Mouse (Mus musculus): Measurements from ENCODE around the gene Anapc15-ps. TPM values are rescaled to one million over a fixed set of nuclear protein-coding genes. Genes with fewer than 3 reads are reported as not detected.

Anapc15-ps gene
- not detected for total RNA-seq (2021)

GRCm38 (mm10) chr10:95673351-95673750 lies at the start of gene Anapc15-ps:
Gene Anapc15-ps, minus strand, starts transcription at chr10:95673451.
- intact Hi-C loops (cut with DNase I): loop anchor here (10.0 kb wide), 1 partner anchor 59 kb away; no protein-coding TSS in a partner anchor
- DNase-seq (ENCODE audit: extremely low spot score in 1 of 2, low spot score in 2 of 2): no peak

- intact Hi-C loops (cut with DNase I): no loop called here
- no peak for DNase-seq (ENCODE audit: extremely low spot score in 1 of 2, low spot score in 2 of 2)
Measured at GRCm38 (mm10) chr10:95722203-95722611, 49.0 kb upstream of the Anapc15-ps start.

- intact Hi-C loops (cut with DNase I): no loop called here
Measured at GRCm38 (mm10) chr10:95720181-95720798, 47.0 kb upstream of the Anapc15-ps start.

GRCm38 (mm10) chr10:95719472-95719871 lies 46.2 kb upstream of the Anapc15-ps start:
- intact Hi-C loops (cut with DNase I): no loop called here
- DNase-seq (ENCODE audit: extremely low spot score in 1 of 2, low spot score in 2 of 2): no peak

More at GRCm38 (mm10) chr10:95720181-95720798, 47.0 kb upstream of the Anapc15-ps start:
- no peak for DNase-seq (ENCODE audit: extremely low spot score in 1 of 2, low spot score in 2 of 2)

GRCm38 (mm10) chr10:95718760-95719159 lies 45.5 kb upstream of the Anapc15-ps start:
- no peak for DNase-seq (ENCODE audit: extremely low spot score in 1 of 2, low spot score in 2 of 2)
- intact Hi-C loops (cut with DNase I): no loop called here

GRCm38 (mm10) chr10:95717106-95717680 lies 43.9 kb upstream of the Anapc15-ps start:
- intact Hi-C loops (cut with DNase I): no loop called here
- DNase-seq (ENCODE audit: extremely low spot score in 1 of 2, low spot score in 2 of 2): no peak

GRCm38 (mm10) chr10:95715687-95716086 lies 42.4 kb upstream of the Anapc15-ps start:
- intact Hi-C loops (cut with DNase I): no loop called here
- no peak for DNase-seq (ENCODE audit: extremely low spot score in 1 of 2, low spot score in 2 of 2)

- no peak for DNase-seq (ENCODE audit: extremely low spot score in 1 of 2, low spot score in 2 of 2)
- intact Hi-C loops (cut with DNase I): no loop called here
Measured at GRCm38 (mm10) chr10:95712221-95712620, 39.0 kb upstream of the Anapc15-ps start.

- DNase-seq (ENCODE audit: extremely low spot score in 1 of 2, low spot score in 2 of 2): no peak
- intact Hi-C loops (cut with DNase I): loop anchor here (10.0 kb wide), 1 partner anchor 145 kb away; the partner anchor contains the start of gene Nudt4
Measured at GRCm38 (mm10) chr10:95709903-95710660, 36.8 kb upstream of the Anapc15-ps start.

GRCm38 (mm10) chr10:95709143-95709880 lies 36.1 kb upstream of the Anapc15-ps start:
- intact Hi-C loops (cut with DNase I): loop anchor here (10.0 kb wide), 1 partner anchor 145 kb away; the partner anchor contains the start of gene Nudt4
- no peak for DNase-seq (ENCODE audit: extremely low spot score in 1 of 2, low spot score in 2 of 2)

- intact Hi-C loops (cut with DNase I): loop anchor here (10.0 kb wide), 1 partner anchor 143 kb away; the partner anchor contains the start of gene Nudt4
- DNase-seq (ENCODE audit: extremely low spot score in 1 of 2, low spot score in 2 of 2): no peak
Measured at GRCm38 (mm10) chr10:95708001-95708400, 34.8 kb upstream of the Anapc15-ps start.

GRCm38 (mm10) chr10:95706867-95707266 lies 33.6 kb upstream of the Anapc15-ps start:
- no peak for DNase-seq (ENCODE audit: extremely low spot score in 1 of 2, low spot score in 2 of 2)
- intact Hi-C loops (cut with DNase I): loop anchor here (10.0 kb wide), 1 partner anchor 142 kb away; the partner anchor contains the start of gene Nudt4

GRCm38 (mm10) chr10:95705747-95706146 lies 32.5 kb upstream of the Anapc15-ps start:
- DNase-seq (ENCODE audit: extremely low spot score in 1 of 2, low spot score in 2 of 2): no peak
- intact Hi-C loops (cut with DNase I): loop anchor here (10.0 kb wide), 1 partner anchor 141 kb away; the partner anchor contains the start of gene Nudt4

- DNase-seq (ENCODE audit: extremely low spot score in 1 of 2, low spot score in 2 of 2): no peak
Measured at GRCm38 (mm10) chr10:95704847-95705246, 31.6 kb upstream of the Anapc15-ps start.

GRCm38 (mm10) chr10:95703730-95704129 lies 30.5 kb upstream of the Anapc15-ps start:
- DNase-seq (ENCODE audit: extremely low spot score in 1 of 2, low spot score in 2 of 2): no peak
- intact Hi-C loops (cut with DNase I): loop anchor here (10.0 kb wide), 1 partner anchor 139 kb away; the partner anchor contains the start of gene Nudt4

More at GRCm38 (mm10) chr10:95704847-95705246, 31.6 kb upstream of the Anapc15-ps start:
- intact Hi-C loops (cut with DNase I): loop anchor here (10.0 kb wide), 1 partner anchor 140 kb away; the partner anchor contains the start of gene Nudt4

GRCm38 (mm10) chr10:95700422-95700821 lies 27.2 kb upstream of the Anapc15-ps start:
- intact Hi-C loops (cut with DNase I): loop anchor here (10.0 kb wide), 1 partner anchor 136 kb away; the partner anchor contains the start of gene Nudt4
- no peak for DNase-seq (ENCODE audit: extremely low spot score in 1 of 2, low spot score in 2 of 2)

- intact Hi-C loops (cut with DNase I): no loop called here
- no peak for DNase-seq (ENCODE audit: extremely low spot score in 1 of 2, low spot score in 2 of 2)
Measured at GRCm38 (mm10) chr10:95698920-95699714, 25.9 kb upstream of the Anapc15-ps start.

- no peak for DNase-seq (ENCODE audit: extremely low spot score in 1 of 2, low spot score in 2 of 2)
- intact Hi-C loops (cut with DNase I): no loop called here
Measured at GRCm38 (mm10) chr10:95696253-95696641, 23.0 kb upstream of the Anapc15-ps start.

All from left cerebral cortex, postnatal 10 days (tissue).